Mouse (Mus musculus): ENCODE measurements around the gene Gm28048.

Gene Gm28048

GRCm38 (mm10) chr11:22831916-22832315, 150.0 kb downstream of the Gm28048 start:
- no peak for DNase-seq

DNA sequence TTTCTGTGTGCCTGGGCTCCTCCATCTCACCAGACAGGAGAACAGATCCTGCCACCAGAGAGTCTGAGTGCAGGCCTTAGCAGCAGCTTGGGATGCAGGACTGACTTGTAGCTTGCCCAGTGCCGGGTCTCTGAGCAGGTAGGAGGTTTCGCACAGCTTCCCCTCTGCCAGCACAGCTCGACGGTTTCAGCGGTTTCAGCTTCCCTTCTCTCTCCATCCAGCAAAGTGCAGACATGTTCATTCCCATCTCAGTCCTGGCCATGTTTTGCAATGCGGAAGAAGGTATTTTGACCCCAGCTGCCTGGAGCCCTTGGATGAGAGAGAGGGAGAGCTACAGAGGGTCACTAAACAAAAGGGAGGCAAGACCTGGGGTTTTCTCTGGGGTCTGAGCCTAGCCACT, 151.2 kb downstream of the Gm28048 start:
- no peak for DNase-seq

GRCm38 (mm10) chr11:22830179-22830611, 151.7 kb downstream of the Gm28048 start:
- DNase-seq, result no peak

GRCm38 (mm10) chr11:22828988-22829632, 152.8 kb downstream of the Gm28048 start:
- DNase-seq, result no peak

GRCm38 (mm10) chr11:22827514-22828080, 154.3 kb downstream of the Gm28048 start:
- no peak for DNase-seq

- DNase-seq, result no peak
Measured at GRCm38 (mm10) chr11:22826665-22827064, 155.2 kb downstream of the Gm28048 start.

DNA sequence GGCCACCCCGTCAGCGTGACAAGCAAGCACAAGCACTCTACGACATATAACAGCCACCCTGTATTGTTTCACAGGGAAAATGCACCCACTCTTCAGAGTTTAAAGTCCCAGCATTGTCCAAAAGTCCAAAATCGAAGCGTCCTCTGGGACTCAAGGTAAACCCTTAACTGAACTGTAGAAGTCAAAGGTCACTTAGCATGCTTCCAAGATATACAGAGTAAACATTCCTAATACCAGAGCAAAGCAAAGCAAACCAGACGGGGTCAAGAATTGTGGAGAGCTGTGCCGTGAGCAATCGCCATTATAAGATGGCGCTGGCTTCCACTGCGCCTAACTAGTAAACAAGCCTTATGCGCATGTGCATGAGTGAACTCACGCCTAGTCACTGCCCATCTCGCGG, 155.8 kb downstream of the Gm28048 start:
- DNase-seq, result no peak

GRCm38 (mm10) chr11:22825548-22825947, 156.3 kb downstream of the Gm28048 start:
- no peak for DNase-seq

DNA sequence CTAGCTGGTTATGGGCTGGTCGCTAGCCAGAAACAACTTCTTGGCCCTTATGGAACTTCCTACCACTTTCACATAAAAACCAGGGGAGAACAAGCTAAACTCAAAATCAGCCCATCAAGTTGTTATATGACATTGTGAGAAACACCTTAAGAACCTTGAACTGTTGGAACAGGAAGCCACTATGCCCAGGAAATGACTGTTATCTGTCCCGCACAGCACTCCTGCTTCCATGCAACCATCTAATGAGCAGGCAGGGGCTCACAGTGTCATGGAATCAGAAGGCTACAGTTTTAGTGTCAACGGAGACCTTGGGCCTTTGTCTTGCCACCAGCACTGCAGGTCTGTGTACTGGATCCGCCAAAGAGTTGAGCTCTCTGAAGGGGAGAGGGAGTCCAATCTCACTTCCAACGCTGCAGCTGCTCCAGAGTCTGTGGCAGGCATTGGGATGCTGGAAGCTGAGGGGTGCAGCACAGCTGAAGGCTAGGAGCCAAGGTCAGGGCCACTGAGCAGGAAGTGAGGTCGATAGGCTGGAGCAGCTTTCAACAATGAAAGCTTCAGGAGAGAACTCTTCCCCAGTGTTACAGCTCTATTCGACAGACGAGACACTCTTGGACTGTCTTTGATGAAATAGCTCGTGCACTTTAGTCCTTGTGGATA, 157.7 kb downstream of the Gm28048 start:
- no peak for DNase-seq

DNA sequence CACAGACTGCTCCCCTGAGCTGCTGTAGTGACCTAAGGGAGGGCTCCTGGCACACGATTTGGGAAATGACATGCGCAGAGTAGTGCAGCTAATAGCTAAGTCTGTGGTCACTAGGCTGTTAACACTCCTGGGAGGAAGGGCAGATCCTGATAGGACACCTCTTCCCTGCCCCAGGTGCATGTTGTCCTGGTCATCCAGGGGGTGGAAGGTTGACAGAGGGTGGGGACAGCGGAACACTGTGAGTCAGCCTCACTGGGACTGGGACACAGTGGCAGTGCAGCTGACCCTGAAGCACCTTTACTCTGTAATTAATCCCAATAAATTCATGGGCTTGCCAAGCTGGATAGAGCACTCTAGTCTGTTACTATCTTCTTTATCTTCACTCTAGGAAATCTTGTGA, 160.6 kb downstream of the Gm28048 start:
- DNase-seq, result no peak

- no peak for DNase-seq
Measured at GRCm38 (mm10) chr11:22818371-22818770, 163.5 kb downstream of the Gm28048 start.

DNA sequence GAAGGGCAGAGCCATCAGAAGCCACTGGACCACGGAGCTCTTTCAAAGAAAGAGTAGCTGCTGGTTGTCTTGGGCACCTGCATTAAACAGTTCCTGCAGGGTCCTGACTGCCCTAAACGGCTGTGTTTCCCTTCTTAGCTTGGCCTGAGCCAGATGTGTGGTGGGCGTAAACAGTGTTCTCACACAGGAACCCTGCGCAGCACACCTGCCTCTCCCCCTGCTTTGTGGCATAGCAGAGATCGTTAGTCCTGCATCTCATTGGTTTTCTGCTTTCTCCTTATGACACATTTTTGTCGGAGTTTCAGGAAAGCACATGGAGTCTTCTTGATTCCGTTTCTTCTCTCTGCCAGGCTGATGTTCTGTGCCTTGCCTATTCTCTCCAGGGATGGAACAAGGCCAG, 166.0 kb downstream of the Gm28048 start:
- DNase-seq, result peak; percentile 70

- no peak for DNase-seq
Measured at GRCm38 (mm10) chr11:22815143-22815542, 166.7 kb downstream of the Gm28048 start.

- DNase-seq, result no peak
Measured at GRCm38 (mm10) chr11:22813921-22814704, 167.8 kb downstream of the Gm28048 start.

DNA sequence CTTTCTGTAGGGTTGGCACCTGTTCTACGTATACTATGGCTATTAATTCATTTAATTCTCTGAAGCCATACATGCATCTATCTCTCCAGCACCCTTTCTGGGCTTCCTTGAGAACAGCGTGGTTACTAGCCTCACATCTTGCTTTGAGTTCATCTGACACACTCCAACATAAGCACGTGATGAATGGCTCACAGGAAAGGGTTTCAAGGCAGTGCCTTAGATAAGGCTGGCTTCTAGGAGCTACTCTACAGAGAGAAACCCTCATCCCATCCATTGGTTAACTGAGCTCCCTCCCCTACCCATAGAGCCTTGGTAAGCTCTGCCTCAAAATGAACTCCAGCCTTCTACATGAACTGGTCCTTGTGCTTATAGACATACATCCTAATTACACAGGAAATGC, 168.5 kb downstream of the Gm28048 start:
- DNase-seq, result no peak

DNA sequence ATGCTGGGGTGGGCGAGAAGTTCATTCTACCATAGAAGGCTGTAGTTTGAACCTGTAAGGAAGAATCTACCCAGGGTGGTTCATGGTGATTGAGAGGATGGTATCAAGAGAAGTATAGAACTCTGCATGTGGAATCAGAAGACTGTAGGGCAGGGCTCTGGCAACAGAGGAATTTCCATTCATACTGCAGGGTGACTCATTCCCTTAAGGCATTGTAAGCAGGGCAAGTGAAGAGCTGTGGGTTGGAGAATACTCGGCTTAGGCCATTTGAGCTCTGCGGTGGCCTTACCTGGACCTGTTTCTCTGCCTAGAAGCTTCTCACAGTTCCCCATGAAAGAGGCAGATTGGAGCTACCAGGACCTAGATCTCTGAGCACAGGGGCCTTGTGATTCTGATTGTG, 170.5 kb downstream of the Gm28048 start:
- no peak for DNase-seq

- DNase-seq, result peak; percentile 47
Measured at GRCm38 (mm10) chr11:22809465-22810096, 172.3 kb downstream of the Gm28048 start.

DNA sequence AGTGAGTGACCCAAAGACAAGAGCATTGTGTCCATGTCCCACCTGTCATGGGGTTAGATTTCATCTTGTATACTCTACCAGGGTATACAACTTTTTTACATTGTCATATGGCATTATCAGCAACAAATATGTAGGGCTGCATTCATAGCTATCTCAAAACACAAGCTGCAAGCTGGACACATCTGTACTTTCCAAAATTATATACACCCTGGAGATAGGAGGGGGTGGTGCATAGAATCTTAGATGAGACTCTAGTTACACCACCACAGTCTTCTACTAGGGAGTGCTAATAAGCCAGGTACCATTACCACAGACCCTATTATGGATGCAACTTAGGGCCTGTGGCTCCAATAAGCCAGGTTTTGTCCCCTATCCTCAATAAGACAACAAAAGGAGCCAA, 173.8 kb downstream of the Gm28048 start:
- no peak for DNase-seq

GRCm38 (mm10) chr11:22805171-22805570, 176.7 kb downstream of the Gm28048 start:
- DNase-seq, result no peak

GRCm38 (mm10) chr11:22799987-22800424, 181.9 kb downstream of the Gm28048 start:
- DNase-seq, result peak; percentile 54

DNA sequence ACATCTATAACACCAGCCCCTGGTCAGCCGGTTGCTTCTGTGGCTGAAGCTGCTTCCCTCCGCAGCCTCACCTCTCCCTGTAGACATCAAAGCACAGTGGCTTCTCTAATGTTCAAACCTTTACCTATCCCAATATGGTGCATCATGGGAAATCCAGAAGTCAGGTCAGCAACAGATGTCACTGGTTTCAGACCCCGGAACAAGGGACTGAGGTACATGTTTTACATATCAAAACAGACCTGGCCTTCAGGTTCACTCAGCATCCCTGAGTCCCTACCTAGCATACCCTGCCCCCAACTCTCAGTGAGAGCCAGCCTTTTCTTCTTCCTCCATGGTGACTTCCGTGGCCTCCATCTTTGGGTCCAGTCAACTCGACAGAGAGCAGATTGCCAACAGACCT, 183.0 kb downstream of the Gm28048 start:
- no peak for DNase-seq

DNA sequence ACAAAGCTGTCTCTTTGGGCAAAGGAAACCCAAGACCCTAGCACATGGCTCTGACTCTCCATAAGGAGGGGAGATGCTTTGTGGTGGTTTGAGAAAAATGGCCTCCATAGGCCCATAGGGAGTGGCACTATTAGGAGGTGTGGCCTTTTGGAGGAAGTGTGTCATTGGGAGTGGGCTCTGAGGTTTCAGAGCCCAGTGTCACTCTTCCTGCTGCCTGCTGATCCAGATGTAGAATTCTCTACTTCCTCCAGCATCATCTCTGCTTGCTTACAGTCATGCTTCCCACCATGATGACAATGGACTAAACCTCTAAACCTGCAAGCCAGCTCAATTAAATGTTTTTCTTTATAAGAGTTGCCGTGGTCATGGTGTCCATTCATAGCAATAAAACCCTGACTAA, 187.2 kb downstream of the Gm28048 start:
- DNase-seq, result peak; percentile 1

GRCm38 (mm10) chr11:22793881-22794203, 188.0 kb downstream of the Gm28048 start:
- no peak for DNase-seq
